Mouse (Mus musculus) thymus, adult 2 months (tissue): ENCODE measurements around the gene Synrg. TPM values are rescaled to one million over a fixed set of nuclear protein-coding genes. Genes with fewer than 3 reads are reported as not detected.

ENCODE experiments used
- DNase-seq: peaks from one replicate; pipeline ENCODE4 v3.0.0; 2021
- H3K27ac ChIP-seq: fragments of 200-500 bp; 2 replicates; pipeline ENCODE4 v1.5.1; 2012; ENCODE audit warnings: low read length, control low read depth; ENCODE audit not compliant: control insufficient read depth, insufficient read depth
- H3K27me3 ChIP-seq: fragments of 200-500 bp; 2 replicates; pipeline ENCODE4 v1.6.1; 2012; ENCODE audit warnings: mild to moderate bottlenecking, low read length, moderate library complexity, mixed read lengths; ENCODE audit not compliant: control insufficient read depth, insufficient read depth
- H3K36me3 ChIP-seq: fragments of 200-500 bp; 2 replicates; pipeline ENCODE4 v1.6.1; 2012; ENCODE audit warnings: mild to moderate bottlenecking, low read length, moderate library complexity; ENCODE audit not compliant: control insufficient read depth, insufficient read depth
- H3K4me1 ChIP-seq: fragments of 200-500 bp; replicated peaks from 2 replicates; pipeline ENCODE4 v1.6.1; 2012; ENCODE audit warnings: low read length; ENCODE audit not compliant: control insufficient read depth, insufficient read depth
- H3K4me3 ChIP-seq: fragments of 200-500 bp; 2 replicates; pipeline ENCODE4 v1.5.1; 2012; ENCODE audit warnings: mild to moderate bottlenecking, low read length, control low read depth, moderate library complexity; ENCODE audit not compliant: control insufficient read depth, insufficient read depth
- CTCF ChIP-seq: fragments of 200-500 bp; IDR thresholded peaks from 2 replicates; pipeline ENCODE4 v1.5.1; 2012; ENCODE audit warnings: mild to moderate bottlenecking, control low read depth, low read length, moderate library complexity, borderline replicate concordance; ENCODE audit not compliant: control insufficient read depth, poor library complexity, insufficient read depth; ENCODE audit errors: extremely low read depth
- POLR2A ChIP-seq: fragments of 200-500 bp; IDR thresholded peaks from 2 replicates; pipeline ENCODE4 v1.6.1; 2012; ENCODE audit warnings: mild to moderate bottlenecking, low read length, control low read depth, moderate library complexity; ENCODE audit not compliant: control insufficient read depth, poor library complexity, insufficient read depth; ENCODE audit errors: extremely low read depth
- WGBS: fragments of 180-500 bp; shearing (Covaris S2); methylation state at CpG from one replicate; pipeline ENCODE4 v1.1.7; 2018; 5-methylcytosine and 5-hydroxymethylcytosine counted together
- polyA plus RNA-seq: library from polyadenylated mRNA; depleted of rRNA; stranded (reverse); fragments of >200 nt; gene quantifications from 2 replicates; pipeline ENCODE4 v1.2.3, GENCODE M21; 2012

Gene Synrg
- polyA plus RNA-seq, 1 experiment, result 49.9 TPM

GRCm38 (mm10) chr11:83977810-83978209, 13.6 kb downstream of the Synrg start:
- no peak overlapping the region for H3K4me3 ChIP-seq
- no peaks in the 10 kb centered on the region for H3K4me1 ChIP-seq
- no peak overlapping the region for H3K27ac ChIP-seq
- WGBS, result 96% methylated on average over 2 of the region's 2 CpGs
- H3K27me3 ChIP-seq, result no peaks in the 10 kb centered on the region
- peaks cover 79% of the 10 kb centered on the region for H3K36me3 ChIP-seq
- DNase-seq, result no peak
- no peak for TF ChIP-seq POLR2A

- DNase-seq, result no peak
- no peak overlapping the region for H3K27ac ChIP-seq
- no peak overlapping the region for H3K4me3 ChIP-seq
- WGBS, result 94% methylated on average over 6 of the region's 6 CpGs
- H3K27me3 ChIP-seq, result no peaks in the 10 kb centered on the region
- H3K36me3 ChIP-seq, result peaks cover 83% of the 10 kb centered on the region
- TF ChIP-seq CTCF (no peak), POLR2A (no peak)
- H3K4me1 ChIP-seq, result no peaks in the 10 kb centered on the region
These were observed 15.8 kb downstream of the Synrg start for GRCm38 (mm10) chr11:83979992-83980391.

- peaks cover 87% of the 10 kb centered on the region for H3K36me3 ChIP-seq
- WGBS, result 94% methylated on average over 10 of the region's 10 CpGs
- no peak overlapping the region for H3K27ac ChIP-seq
- no peak for TF ChIP-seq CTCF
- H3K4me1 ChIP-seq, result no peaks in the 10 kb centered on the region
- no peak for DNase-seq
- no peak overlapping the region for H3K4me3 ChIP-seq
- no peaks in the 10 kb centered on the region for H3K27me3 ChIP-seq
These were observed 17.1 kb downstream of the Synrg start for GRCm38 (mm10) chr11:83981338-83981737.

- no peak overlapping the region for H3K27ac ChIP-seq
- DNase-seq, result no peak
- H3K4me1 ChIP-seq, result no peaks in the 10 kb centered on the region
- TF ChIP-seq CTCF (no peak), POLR2A (no peak)
- peaks cover 79% of the 10 kb centered on the region for H3K36me3 ChIP-seq
- H3K4me3 ChIP-seq, result no peak overlapping the region
- WGBS, result 92% methylated on average over 4 of the region's 4 CpGs
- no peaks in the 10 kb centered on the region for H3K27me3 ChIP-seq
These were observed 27.5 kb downstream of the Synrg start for GRCm38 (mm10) chr11:83991701-83992100.

DNA sequence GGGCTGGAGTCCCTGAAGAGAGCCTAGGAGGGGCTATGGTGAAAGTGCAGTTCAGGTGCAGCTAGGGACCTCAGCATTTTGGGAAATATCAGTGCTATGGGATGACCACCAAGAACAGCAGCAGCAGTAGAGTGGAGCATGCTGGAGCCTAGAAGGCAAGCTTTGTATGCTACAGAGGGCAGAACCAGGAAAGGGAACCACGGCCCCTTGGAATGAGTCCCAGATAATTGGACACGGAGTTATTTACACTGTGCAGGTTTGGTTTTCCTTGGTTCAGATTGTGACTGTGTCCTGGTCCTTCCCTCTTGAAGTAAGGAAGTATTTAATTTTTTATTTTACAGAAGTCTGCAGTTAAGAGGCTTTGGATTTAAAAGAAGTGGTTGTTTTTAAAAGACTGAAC, 29.2 kb downstream of the Synrg start:
- Histone ChIP-seq H3K27ac (no peak overlapping the region), H3K4me3 (no peak overlapping the region), H3K36me3 (peaks cover 81% of the 10 kb centered on the region), H3K27me3 (no peaks in the 10 kb centered on the region), H3K4me1 (no peaks in the 10 kb centered on the region)
- 93% methylated on average over 2 of the region's 2 CpGs for WGBS
- no peak for TF ChIP-seq CTCF
- TF ChIP-seq POLR2A, result no peak
- DNase-seq, result no peak

DNA sequence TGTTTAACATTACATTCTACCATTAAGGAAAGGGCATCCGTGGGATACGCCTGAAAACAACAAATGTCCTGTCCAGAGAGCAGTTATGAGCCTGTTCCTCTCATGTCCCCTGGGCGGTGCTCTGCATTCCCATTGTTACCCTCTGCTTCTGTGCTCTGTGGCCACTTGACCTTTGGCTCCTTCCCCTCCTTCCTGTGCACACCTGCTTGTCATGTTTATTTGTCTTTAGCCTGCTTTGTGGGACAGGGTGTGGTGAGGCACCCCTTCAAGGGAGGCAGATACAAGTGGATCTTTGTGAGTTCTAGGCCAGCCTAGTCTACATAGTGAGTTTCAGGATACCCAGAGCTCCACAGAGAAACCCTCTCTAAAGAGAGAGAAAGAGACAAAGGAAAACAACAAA, 30.3 kb downstream of the Synrg start:
- 95% methylated on average over 3 of the region's 3 CpGs for WGBS

DNA sequence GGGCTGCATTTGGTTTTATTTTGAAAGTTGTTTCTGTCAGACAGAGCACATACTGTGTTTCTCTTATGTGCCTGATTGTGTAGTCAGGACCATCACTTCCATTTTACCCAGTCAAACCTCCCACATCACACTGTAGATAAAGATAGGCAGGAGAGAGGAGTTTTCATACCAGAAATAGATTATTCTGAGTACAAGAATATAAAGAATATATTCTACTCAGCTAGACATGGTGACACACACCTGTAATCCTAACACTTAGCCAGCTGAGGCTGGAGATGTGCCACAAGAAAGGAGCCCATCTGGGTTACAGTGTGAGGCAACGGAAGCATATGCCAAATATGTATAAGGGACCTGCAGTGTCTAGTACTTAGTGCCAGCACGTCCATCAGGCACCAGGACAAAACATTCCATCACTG, 31.3 kb downstream of the Synrg start:
- no peak for TF ChIP-seq CTCF
- no peak for TF ChIP-seq POLR2A
- Histone ChIP-seq H3K36me3 (peaks cover 80% of the 10 kb centered on the region), H3K27ac (no peak overlapping the region), H3K4me1 (no peaks in the 10 kb centered on the region), H3K4me3 (no peak overlapping the region), H3K27me3 (no peaks in the 10 kb centered on the region)
- 98% methylated on average over 2 of the region's 2 CpGs for WGBS
- no peak for DNase-seq

More for the DNA sequence above, 30.3 kb downstream of the Synrg start:
- no peaks in the 10 kb centered on the region for H3K4me1 ChIP-seq
- H3K4me3 ChIP-seq, result no peak overlapping the region
- TF ChIP-seq POLR2A (no peak), CTCF (no peak)
- H3K36me3 ChIP-seq, result peaks cover 82% of the 10 kb centered on the region
- DNase-seq, result no peak
- no peak overlapping the region for H3K27ac ChIP-seq
- H3K27me3 ChIP-seq, result no peaks in the 10 kb centered on the region
